Mouse (Mus musculus) embryonic facial prominence, embryonic 12.5 days (tissue): ENCODE measurements around the gene Bag1. TPM values are rescaled to one million over a fixed set of nuclear protein-coding genes. Genes with fewer than 3 reads are reported as not detected.
"Not testable (repeated sequence)": the region's sequence is repeated elsewhere in the genome, so short reads cannot be mapped to it uniquely, and the experiment has no call there.

Experiments used
- ATAC-seq: fragments of 200-750 bp; cut with Nextera tagmentation; 2 replicates; pipeline ENCODE4 v1.8.0; 2017; ENCODE audit not compliant: insufficient number of reproducible peaks, insufficient read depth, low FRiP score, low TSS enrichment
- H3K27ac ChIP-seq: fragments of 300-500 bp; sonication (generic); 2 replicates; pipeline ENCODE4 v1.5.1; 2016; ENCODE audit warnings: mild to moderate bottlenecking
- H3K27me3 ChIP-seq: fragments of 300-500 bp; sonication (generic); 2 replicates; pipeline ENCODE4 v1.6.1; 2016; ENCODE audit warnings: mild to moderate bottlenecking, moderate library complexity
- H3K36me3 ChIP-seq: fragments of 300-500 bp; sonication (generic); 2 replicates; pipeline ENCODE4 v1.6.1; 2016; ENCODE audit warnings: mild to moderate bottlenecking
- H3K4me1 ChIP-seq: fragments of 300-500 bp; sonication (generic); 2 replicates; pipeline ENCODE4 v1.6.1; 2016
- H3K4me2 ChIP-seq: fragments of 300-500 bp; sonication (generic); replicated peaks from 2 replicates; pipeline ENCODE4 v1.6.1; 2016; ENCODE audit warnings: mild to moderate bottlenecking, moderate library complexity
- H3K4me3 ChIP-seq: fragments of 300-500 bp; sonication (generic); 2 replicates; pipeline ENCODE4 v1.5.1; 2016; ENCODE audit warnings: mild to moderate bottlenecking
- H3K9ac ChIP-seq: fragments of 300-500 bp; sonication (generic); 2 replicates; pipeline ENCODE4 v1.6.1; 2016; ENCODE audit warnings: mild to moderate bottlenecking, moderate library complexity
- H3K9me3 ChIP-seq: fragments of 300-500 bp; sonication (generic); 2 replicates; pipeline ENCODE4 v1.6.1; 2016; ENCODE audit warnings: mild to moderate bottlenecking, moderate library complexity
- WGBS: fragments of 180-500 bp; shearing (Covaris S2); methylation state at CpG from one replicate; pipeline ENCODE4 v1.1.7; 2016; 5-methylcytosine and 5-hydroxymethylcytosine counted together
- polyA plus RNA-seq: library from polyadenylated mRNA; unstranded; fragments of >200 nt; fragmentation: Nextera tagmentation; extraction: Ambion mirVana; gene quantifications from 2 replicates; pipeline ENCODE4 v1.2.1, GENCODE M21; 2016

The Bag1 gene
- polyA plus RNA-seq, 1 experiment from 2014 or later, result 253 TPM

- H3K27me3 ChIP-seq, result no peaks in the 10 kb centered on the region
- peak overlapping the region; percentile 94 for H3K27ac ChIP-seq
- WGBS, result 14% methylated on average over 10 of the region's 13 CpGs
- H3K9me3 ChIP-seq, result no peaks in the 10 kb centered on the region
- H3K9ac ChIP-seq, result peak overlapping the region; percentile 94
- ATAC-seq, result no peak
- peak overlapping the region; percentile 98 for H3K4me3 ChIP-seq
- peak overlapping the region; percentile 74 for H3K4me2 ChIP-seq
- peaks cover 20% of the 10 kb centered on the region for H3K36me3 ChIP-seq
- H3K4me1 ChIP-seq, result peaks cover 16% of the 10 kb centered on the region; the same call in 1 of the 2 replicates
Measured at GRCm38 (mm10) chr4:40969781-40970591, 21.9 kb upstream of the Bag1 start.

- Histone ChIP-seq H3K9me3 (no peaks in the 10 kb centered on the region), H3K27me3 (no peaks in the 10 kb centered on the region), H3K36me3 (peaks cover 24% of the 10 kb centered on the region), H3K4me3 (peak overlapping the region; percentile 98; the same call in 1 of the 2 replicates), H3K27ac (no peak overlapping the region), H3K4me2 (no peak overlapping the region), H3K9ac (no peak overlapping the region), H3K4me1 (peaks cover 16% of the 10 kb centered on the region; the same call in 1 of the 2 replicates)
- 84% methylated on average over 4 of the region's 4 CpGs for WGBS
- ATAC-seq, result no peak
Measured at GRCm38 (mm10) chr4:40969161-40969560, 21.1 kb upstream of the Bag1 start.

DNA sequence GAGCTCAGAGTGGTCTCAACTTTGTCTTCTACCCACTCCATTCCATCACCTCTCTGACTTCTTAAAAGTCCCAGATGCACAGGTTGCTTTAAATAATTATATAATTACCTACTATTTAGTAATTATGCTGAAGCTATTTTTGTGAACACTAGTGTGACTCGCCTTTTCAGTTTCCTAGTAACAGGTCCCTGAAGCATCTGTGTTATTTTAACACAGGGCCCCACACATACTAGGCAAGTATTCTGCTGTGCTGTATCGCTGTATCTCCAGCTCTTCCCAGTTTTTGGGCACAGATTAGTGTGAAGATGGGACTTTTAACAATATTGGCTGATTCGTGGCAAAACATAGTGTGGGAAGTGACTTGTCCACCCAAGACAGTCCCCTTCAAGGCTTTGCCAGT is 15.4 kb upstream of the Bag1 start:
- no peaks in the 10 kb centered on the region for H3K9me3 ChIP-seq
- ATAC-seq, result no peak
- no peaks in the 10 kb centered on the region for H3K4me1 ChIP-seq
- no peak overlapping the region for H3K9ac ChIP-seq
- no peaks in the 10 kb centered on the region for H3K27me3 ChIP-seq
- H3K27ac ChIP-seq, result no peak overlapping the region
- H3K4me2 ChIP-seq, result no peak overlapping the region
- WGBS, result 79% methylated on average over 3 of the region's 3 CpGs
- peaks cover 70% of the 10 kb centered on the region for H3K36me3 ChIP-seq
- H3K4me3 ChIP-seq, result no peak overlapping the region

DNA sequence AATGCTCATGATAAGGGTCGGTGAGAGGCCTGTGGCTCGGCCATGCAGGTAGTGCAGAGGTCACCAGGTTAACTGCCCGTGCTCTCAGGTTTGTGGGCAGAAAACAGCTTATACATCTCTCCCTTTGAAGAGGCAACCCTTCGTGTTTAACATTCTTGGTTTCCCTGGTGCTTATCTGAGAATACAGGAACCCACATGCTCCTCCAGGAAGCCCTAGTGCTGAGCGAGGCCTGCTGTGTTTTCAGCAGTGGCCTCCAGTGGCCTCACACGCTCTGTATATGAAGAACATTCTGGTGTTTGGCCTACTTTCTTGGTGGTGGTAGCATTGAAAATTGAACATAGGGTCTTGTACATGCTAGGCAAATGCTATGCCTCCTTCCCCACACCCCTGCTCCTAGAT is 7.8 kb upstream of the Bag1 start:
- ATAC-seq, result no peak
- Histone ChIP-seq H3K36me3 (peaks cover 82% of the 10 kb centered on the region), H3K9me3 (no peaks in the 10 kb centered on the region), H3K27ac (no peak overlapping the region), H3K4me2 (no peak overlapping the region), H3K27me3 (no peaks in the 10 kb centered on the region), H3K4me1 (no peaks in the 10 kb centered on the region), H3K9ac (no peak overlapping the region), H3K4me3 (no peak overlapping the region)
- 94% methylated on average over 6 of the region's 6 CpGs for WGBS

- Histone ChIP-seq H3K9ac (no peak overlapping the region), H3K27me3 (no peaks in the 10 kb centered on the region), H3K9me3 (no peaks in the 10 kb centered on the region), H3K4me3 (no peak overlapping the region), H3K27ac (no peak overlapping the region), H3K4me1 (peaks cover 7% of the 10 kb centered on the region; the same call in 1 of the 2 replicates), H3K36me3 (peaks cover 67% of the 10 kb centered on the region), H3K4me2 (no peak overlapping the region)
- ATAC-seq, result no peak
- WGBS, result 92% methylated on average over 1 of the region's 1 CpGs
Measured at GRCm38 (mm10) chr4:40953521-40953920, 5.4 kb upstream of the Bag1 start.

DNA sequence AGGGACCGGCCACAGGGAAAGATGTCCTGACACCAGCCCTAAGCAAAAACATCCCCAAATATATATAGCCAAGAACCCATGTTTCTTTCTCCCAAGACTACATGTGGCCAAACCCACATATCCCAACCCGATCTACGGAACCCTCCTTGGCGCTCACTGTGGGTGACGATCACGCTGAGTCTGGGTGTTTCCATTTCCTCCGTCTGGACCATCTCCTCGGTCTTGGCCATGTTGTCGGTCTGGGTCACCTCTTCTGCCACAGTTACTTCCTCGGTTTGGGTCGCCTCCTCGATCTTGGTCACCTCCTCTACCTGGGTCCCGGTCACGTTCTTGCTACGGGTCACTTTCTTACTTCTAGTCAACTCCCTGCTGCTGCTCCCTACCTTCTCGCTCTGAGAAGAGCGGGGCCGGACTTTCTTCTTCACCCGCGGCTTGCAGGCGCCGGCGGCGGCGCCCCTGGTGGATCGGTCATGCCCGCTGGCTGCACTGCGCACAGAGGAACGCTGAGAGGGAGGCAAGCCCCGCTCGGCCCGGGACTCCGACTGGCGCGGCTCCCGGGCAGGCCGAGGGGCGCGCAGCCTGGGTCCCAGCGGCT is 432 bp downstream of the Bag1 start:
- ATAC-seq, result peak; percentile 13; the same call in 1 of the 2 replicates

DNA sequence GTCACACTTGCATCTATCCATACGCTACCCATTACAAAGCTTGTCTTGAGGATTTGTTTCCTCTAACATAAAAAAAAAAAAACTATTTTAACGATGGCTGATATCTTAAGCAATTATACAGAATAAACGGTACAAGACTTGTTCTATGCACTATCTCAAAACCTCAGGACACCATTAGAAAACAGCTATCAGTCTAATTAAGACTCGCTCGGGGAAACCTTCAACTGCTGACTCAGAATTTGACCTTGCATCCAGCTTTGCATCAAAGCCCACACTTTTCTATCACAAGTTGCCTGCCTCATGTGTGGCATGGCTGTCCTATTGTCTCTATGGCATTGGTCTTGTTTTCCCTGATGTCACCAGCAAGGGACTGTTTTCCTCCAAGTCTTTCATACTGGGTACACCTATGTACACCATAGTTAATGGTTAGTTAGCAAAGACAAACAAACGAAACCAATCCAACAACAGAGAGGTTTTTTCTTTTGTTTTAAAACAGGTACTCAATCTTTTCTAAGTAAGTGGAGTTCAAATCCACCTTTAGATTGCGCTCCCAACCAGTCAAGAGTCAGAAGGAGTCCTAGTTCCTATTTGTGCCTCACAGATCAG is 1.5 kb downstream of the Bag1 start:
- H3K27ac ChIP-seq, result no peak overlapping the region
- H3K4me1 ChIP-seq, result peaks cover 20% of the 10 kb centered on the region
- no peak for ATAC-seq
- H3K4me2 ChIP-seq, result peak overlapping the region; percentile 79
- H3K4me3 ChIP-seq, result peak overlapping the region; percentile 88
- H3K27me3 ChIP-seq, result no peaks in the 10 kb centered on the region
- H3K36me3 ChIP-seq, result peaks cover 44% of the 10 kb centered on the region
- no peaks in the 10 kb centered on the region for H3K9me3 ChIP-seq
- peak overlapping the region; percentile 90 for H3K9ac ChIP-seq
- 86% methylated on average over 7 of the region's 7 CpGs for WGBS

More for the DNA sequence above, 432 bp downstream of the Bag1 start:
- Histone ChIP-seq H3K27ac (peak overlapping the region; percentile 83), H3K9me3 (no peaks in the 10 kb centered on the region), H3K4me3 (peak overlapping the region; percentile 88), H3K27me3 (no peaks in the 10 kb centered on the region), H3K4me2 (peak overlapping the region; percentile 79), H3K36me3 (peaks cover 42% of the 10 kb centered on the region), H3K4me1 (peaks cover 20% of the 10 kb centered on the region), H3K9ac (peak overlapping the region; percentile 90)
- under 1% methylated on average over 40 of the region's 40 CpGs for WGBS

DNA sequence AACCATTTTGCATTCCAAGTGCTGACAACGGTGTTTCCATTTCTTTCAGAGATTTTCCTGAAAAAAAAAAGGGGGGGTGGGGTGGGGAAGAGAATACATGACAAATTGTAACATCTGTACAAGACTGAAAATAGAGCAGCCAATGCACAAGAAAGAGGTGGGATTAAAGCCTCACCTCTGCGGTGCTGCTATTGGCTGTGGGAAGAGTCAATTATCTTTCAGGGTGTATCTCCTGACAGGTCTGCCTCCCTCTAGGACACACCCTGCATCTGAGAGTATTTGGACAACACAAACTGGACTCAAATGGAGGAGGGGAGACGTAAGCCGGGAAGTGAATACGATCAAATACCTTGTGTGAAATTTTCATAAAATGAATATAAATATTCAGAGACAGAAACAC is 4.4 kb downstream of the Bag1 start:
- Histone ChIP-seq H3K27ac (no peak overlapping the region), H3K9ac (no peak overlapping the region), H3K4me2 (no peak overlapping the region), H3K9me3 (peaks cover 6% of the 10 kb centered on the region; the same call in 1 of the 2 replicates), H3K4me1 (peaks cover 12% of the 10 kb centered on the region), H3K4me3 (no peak overlapping the region), H3K36me3 (peaks cover 66% of the 10 kb centered on the region), H3K27me3 (no peaks in the 10 kb centered on the region)
- WGBS, result 96% methylated on average over 5 of the region's 5 CpGs
- no peak for ATAC-seq

DNA sequence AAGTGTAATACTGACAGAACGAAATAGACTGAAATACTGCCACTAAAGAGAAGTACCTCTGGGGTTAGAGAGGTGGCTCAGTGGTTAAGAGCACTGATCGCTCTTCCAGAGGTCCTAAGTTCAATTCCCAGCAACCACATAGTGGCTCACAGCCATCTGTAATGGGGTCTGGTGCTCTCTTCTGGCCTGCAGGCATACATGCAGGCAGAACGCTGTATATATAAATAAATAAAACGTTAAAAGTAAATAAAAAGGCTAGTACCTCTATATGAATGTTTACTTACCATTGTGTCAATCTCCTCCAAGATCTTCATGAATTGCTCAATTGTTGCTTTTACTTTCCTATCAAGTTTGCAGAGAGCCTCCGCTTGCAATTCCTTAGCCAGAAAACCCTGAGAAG is 9.3 kb downstream of the Bag1 start:
- Histone ChIP-seq H3K9me3 (peaks cover 6% of the 10 kb centered on the region; the same call in 1 of the 2 replicates), H3K36me3 (peaks cover 93% of the 10 kb centered on the region), H3K4me2 (no peak overlapping the region), H3K9ac (no peak overlapping the region), H3K4me1 (no peaks in the 10 kb centered on the region), H3K4me3 (no peak overlapping the region), H3K27ac (no peak overlapping the region), H3K27me3 (no peaks in the 10 kb centered on the region)
- no peak for ATAC-seq
- WGBS, result 93% methylated on average over 5 of the region's 5 CpGs

DNA sequence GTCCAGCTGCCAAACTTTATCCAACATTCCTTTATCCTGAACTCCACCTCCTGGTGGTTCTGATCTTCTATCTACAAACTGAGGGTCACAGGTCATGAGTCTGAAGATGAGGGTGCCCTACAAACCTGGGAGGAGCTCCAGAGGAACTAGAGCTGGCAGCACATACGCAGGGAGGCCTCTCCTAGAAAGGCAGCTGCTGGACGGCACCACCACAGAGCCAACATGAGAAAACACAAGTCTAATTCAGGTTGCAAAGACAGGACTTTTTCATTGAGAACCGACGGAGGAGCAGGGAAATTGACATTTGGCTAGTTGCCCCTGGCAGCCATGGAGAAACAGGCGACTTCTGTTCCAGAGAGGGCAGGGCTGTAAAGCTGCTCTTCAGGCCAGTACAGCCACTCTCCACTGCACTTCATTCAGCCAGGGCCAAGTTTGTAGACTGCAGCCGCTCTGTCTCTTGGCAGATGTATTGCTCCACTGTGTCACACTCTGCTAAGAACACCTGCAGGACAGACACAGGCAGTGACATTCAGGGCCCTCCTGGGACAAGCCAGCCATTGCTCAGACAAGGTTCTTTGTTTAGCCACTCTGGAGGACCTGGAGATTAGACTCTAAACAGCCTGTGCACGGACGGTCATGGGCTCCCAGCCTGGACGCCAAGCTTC is 11.8 kb downstream of the Bag1 start:
- no peak overlapping the region for H3K9ac ChIP-seq
- ATAC-seq, result no peak
- H3K36me3 ChIP-seq, result peaks cover 90% of the 10 kb centered on the region
- peaks cover 6% of the 10 kb centered on the region; the same call in 1 of the 2 replicates for H3K9me3 ChIP-seq
- no peaks in the 10 kb centered on the region for H3K4me1 ChIP-seq
- H3K4me2 ChIP-seq, result no peak overlapping the region
- H3K4me3 ChIP-seq, result no peak overlapping the region
- WGBS, result 89% methylated on average over 9 of the region's 9 CpGs
- H3K27ac ChIP-seq, result no peak overlapping the region
- no peaks in the 10 kb centered on the region for H3K27me3 ChIP-seq

GRCm38 (mm10) chr4:40934369-40934768 is 13.7 kb downstream of the Bag1 start:
- H3K4me1 ChIP-seq, H3K4me2 ChIP-seq, H3K4me3 ChIP-seq, H3K9me3 ChIP-seq, H3K27ac ChIP-seq, ATAC-seq, H3K9ac ChIP-seq, H3K27me3 ChIP-seq: not testable (repeated sequence)
- 87% methylated on average over 3 of the region's 3 CpGs for WGBS
- peaks cover 71% of the 10 kb centered on the region for H3K36me3 ChIP-seq
